Mouse (Mus musculus): ENCODE measurements around the gene Agbl2. TPM values are rescaled to one million over a fixed set of nuclear protein-coding genes. Genes with fewer than 3 reads are reported as not detected.

Agbl2 gene
- total and polyA plus RNA-seq, 2 experiments from 2014 or later = 0.98 to 1.4 TPM

DNA sequence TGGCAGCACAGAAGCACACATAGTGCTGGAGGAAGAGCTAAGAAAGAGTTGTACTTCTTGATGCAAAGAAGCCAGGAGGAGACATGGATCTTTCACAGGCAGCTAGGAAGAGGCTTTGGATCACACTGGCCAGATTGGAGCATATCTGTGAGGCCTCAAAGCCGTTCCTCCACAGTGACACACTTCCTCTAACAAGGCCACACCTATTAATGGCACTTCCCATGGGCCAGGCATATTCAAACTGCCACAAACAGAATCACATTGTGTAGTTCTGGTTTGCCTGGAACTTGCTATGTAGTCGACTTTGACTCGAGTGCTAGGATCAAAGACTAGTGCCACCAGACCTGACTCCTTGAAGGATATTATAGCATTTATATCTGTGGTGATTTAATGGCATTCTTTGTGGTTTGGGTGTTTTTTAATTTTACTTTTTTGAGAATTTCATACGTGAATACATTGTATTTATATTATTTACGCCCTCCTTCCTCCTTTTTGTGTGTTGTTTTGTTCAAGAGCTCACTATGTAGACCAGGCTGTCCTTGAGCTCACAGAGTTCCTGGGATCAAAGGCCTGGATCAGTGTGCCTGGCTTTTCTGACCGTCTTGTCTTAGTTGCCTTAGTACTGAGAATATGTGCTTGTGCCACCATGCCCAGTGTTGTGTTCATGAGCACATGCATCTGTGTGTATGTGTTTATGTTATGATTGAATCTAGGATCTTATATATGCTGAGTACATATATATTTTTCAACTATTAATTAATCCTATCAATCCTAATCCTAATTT, 32.7 kb upstream of the Agbl2 start:
- H3K36me3 ChIP-seq (replicated peaks; ENCODE audit: control insufficient read depth, insufficient read depth, low read length) = peaks cover 39% of the 10 kb centered on the region
- peak; percentile 8 for DNase-seq (ENCODE audit: low spot score)
- H3K27ac ChIP-seq (ENCODE audit: low read depth) = peak overlapping the region; percentile 11; the same call in 1 of the 2 replicates

DNA sequence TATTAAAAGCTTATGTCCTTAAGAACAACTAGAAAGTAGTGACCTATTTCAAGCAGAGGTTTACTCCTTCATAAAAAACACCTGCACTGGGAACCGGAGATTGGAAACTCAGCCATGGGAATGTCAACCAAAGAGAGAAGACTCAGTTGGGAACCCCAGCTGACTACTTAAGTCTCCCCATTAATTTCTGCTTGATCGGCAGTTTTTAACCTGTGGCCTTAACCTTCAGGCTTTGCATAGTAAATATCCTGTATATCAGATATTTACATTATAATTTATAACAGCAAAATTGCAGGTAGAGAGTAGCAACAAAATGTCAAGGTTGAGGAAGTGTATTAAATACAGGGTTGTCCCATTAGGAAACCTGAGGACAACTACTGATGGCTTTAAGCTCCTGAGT, 29.0 kb upstream of the Agbl2 start:
- H3K4me3 ChIP-seq (ENCODE audit: low read depth, low read length) = no peak overlapping the region
- H3K36me3 ChIP-seq (replicated peaks; ENCODE audit: control insufficient read depth, insufficient read depth, low read length) = peaks cover 71% of the 10 kb centered on the region
- ATAC-seq (ENCODE audit: insufficient read depth, low read depth) = no peak
- no peaks in the 10 kb centered on the region for H3K27me3 ChIP-seq (ENCODE audit: control insufficient read depth, insufficient read depth, low read length)
- H3K4me2 ChIP-seq (ENCODE audit: low read depth, low read length) = no peak overlapping the region
- H3K9me3 ChIP-seq (replicated peaks; ENCODE audit: control insufficient read depth, low read length) = no peaks in the 10 kb centered on the region
- WGBS = 86% methylated on average over 2 of the region's 2 CpGs
- H3K9ac ChIP-seq (replicated peaks; ENCODE audit: low read depth, low read length) = no peak overlapping the region
- TF ChIP-seq EP300 (IDR thresholded peaks at IDR 0.05; ENCODE audit: low read depth) (no peak), CTCF (IDR thresholded peaks at IDR 0.05; ENCODE audit: low read depth) (no peak)
- no peak for DNase-seq (ENCODE audit: low spot score)
- H3K4me1 ChIP-seq (ENCODE audit: control insufficient read depth, insufficient read depth) = 0 out of 2 replicates have a peak, but pooled peaks cover 5% of the 10 kb centered on the region
- H3K27ac ChIP-seq (ENCODE audit: low read depth) = no peak overlapping the region

More for the DNA sequence above, 32.7 kb upstream of the Agbl2 start:
- no peak for ATAC-seq (ENCODE audit: insufficient read depth, low read depth)
- WGBS = 68% methylated on average over 6 of the region's 6 CpGs
- peaks cover 16% of the 10 kb centered on the region; the same call in 1 of the 2 replicates for H3K4me1 ChIP-seq (ENCODE audit: control insufficient read depth, insufficient read depth)
- H3K27me3 ChIP-seq (ENCODE audit: control insufficient read depth, insufficient read depth, low read length) = no peaks in the 10 kb centered on the region
- no peak overlapping the region for H3K4me2 ChIP-seq (ENCODE audit: low read depth, low read length)
- no peaks in the 10 kb centered on the region for H3K9me3 ChIP-seq (replicated peaks; ENCODE audit: control insufficient read depth, low read length)
- H3K4me3 ChIP-seq (ENCODE audit: low read depth, low read length) = no peak overlapping the region
- TF ChIP-seq CTCF (IDR thresholded peaks at IDR 0.05; ENCODE audit: low read depth) (no peak), EP300 (IDR thresholded peaks at IDR 0.05; ENCODE audit: low read depth) (no peak)
- H3K9ac ChIP-seq (replicated peaks; ENCODE audit: low read depth, low read length) = no peak overlapping the region

DNA sequence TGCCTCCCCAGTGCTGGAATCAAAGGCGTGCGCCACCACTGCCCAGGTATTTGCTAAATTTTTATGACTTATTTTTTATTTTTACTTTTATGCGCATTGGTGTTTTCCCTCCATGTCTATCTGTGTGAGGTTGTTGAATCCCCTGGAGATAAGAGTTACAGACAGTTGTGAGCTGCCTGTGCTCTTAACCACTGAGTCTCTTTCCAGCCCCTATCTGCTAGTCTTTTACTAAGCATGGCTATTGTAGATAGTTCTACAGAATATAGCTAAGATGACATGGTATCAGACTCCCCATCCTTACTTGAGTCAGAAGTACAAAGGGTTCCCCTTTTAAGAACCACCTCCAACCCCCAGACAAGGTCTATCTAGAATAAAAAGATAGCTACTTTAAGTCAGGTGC, 28.3 kb upstream of the Agbl2 start:
- no peak for TF ChIP-seq CTCF (IDR thresholded peaks at IDR 0.05; ENCODE audit: low read depth)
- no peak for TF ChIP-seq EP300 (IDR thresholded peaks at IDR 0.05; ENCODE audit: low read depth)
- H3K27me3 ChIP-seq (ENCODE audit: control insufficient read depth, insufficient read depth, low read length) = no peaks in the 10 kb centered on the region

DNA sequence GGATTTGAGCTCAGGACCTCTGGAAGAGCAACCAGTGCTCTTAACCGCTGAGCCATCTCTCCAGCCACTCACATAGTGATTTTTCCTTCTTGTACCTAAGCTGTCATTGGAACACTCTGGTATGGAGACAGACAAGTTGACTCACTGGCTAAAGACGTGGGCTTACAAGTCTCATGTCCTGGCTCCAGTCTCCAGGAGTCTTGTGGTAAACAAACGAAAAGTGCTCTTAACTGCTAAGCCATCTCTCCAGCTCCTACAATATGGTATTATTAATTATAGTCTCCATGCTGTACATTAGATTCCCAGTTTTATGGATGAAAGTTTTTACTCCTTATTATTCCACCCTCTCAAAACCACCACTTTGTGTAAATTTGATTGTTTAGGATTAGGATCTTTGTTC, 17.4 kb upstream of the Agbl2 start:
- Histone ChIP-seq H3K9ac (replicated peaks; ENCODE audit: low read depth, low read length) (no peak overlapping the region), H3K27me3 (ENCODE audit: control insufficient read depth, insufficient read depth, low read length) (no peaks in the 10 kb centered on the region), H3K9me3 (replicated peaks; ENCODE audit: control insufficient read depth, low read length) (no peaks in the 10 kb centered on the region), H3K36me3 (replicated peaks; ENCODE audit: control insufficient read depth, insufficient read depth, low read length) (peaks cover 95% of the 10 kb centered on the region), H3K27ac (ENCODE audit: low read depth) (no peak overlapping the region), H3K4me1 (ENCODE audit: control insufficient read depth, insufficient read depth) (no peaks in the 10 kb centered on the region), H3K4me3 (ENCODE audit: low read depth, low read length) (no peak overlapping the region), H3K4me2 (ENCODE audit: low read depth, low read length) (no peak overlapping the region)
- TF ChIP-seq EP300 (IDR thresholded peaks at IDR 0.05; ENCODE audit: low read depth) (no peak), CTCF (IDR thresholded peaks at IDR 0.05; ENCODE audit: low read depth) (no peak)
- WGBS = 87% methylated on average over 3 of the region's 3 CpGs
- DNase-seq (ENCODE audit: low spot score) (no peak), ATAC-seq (ENCODE audit: insufficient read depth, low read depth) (no peak)

More for the DNA sequence above, 28.3 kb upstream of the Agbl2 start:
- no peak for DNase-seq (ENCODE audit: low spot score)
- ATAC-seq (ENCODE audit: insufficient read depth, low read depth) = no peak
- 96% methylated on average over 3 of the region's 3 CpGs for WGBS
- Histone ChIP-seq H3K9me3 (replicated peaks; ENCODE audit: control insufficient read depth, low read length) (no peaks in the 10 kb centered on the region), H3K36me3 (replicated peaks; ENCODE audit: control insufficient read depth, insufficient read depth, low read length) (peaks cover 77% of the 10 kb centered on the region), H3K4me3 (ENCODE audit: low read depth, low read length) (no peak overlapping the region), H3K27ac (ENCODE audit: low read depth) (no peak overlapping the region), H3K4me1 (ENCODE audit: control insufficient read depth, insufficient read depth) (0 out of 2 replicates have a peak, but pooled peaks cover 5% of the 10 kb centered on the region), H3K4me2 (ENCODE audit: low read depth, low read length) (no peak overlapping the region), H3K9ac (replicated peaks; ENCODE audit: low read depth, low read length) (no peak overlapping the region)

DNA sequence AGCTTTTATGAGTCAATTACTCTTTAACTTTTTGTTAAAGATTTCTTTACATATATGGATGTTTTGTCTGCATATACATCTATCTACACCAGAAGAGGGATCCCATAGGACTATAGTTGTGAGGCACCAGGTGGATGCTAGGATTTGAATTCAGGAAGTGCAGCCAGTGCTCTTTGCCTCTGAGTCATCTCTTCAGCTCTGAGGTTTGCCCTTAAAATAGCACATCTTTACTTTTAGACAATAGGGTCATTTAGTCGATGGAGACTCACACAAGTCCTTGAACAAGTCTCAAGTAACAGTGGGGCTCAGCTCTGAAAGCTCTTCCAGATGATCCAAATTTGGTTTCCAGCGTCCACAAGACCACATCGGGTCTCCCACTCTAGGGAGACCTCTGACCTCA, 1.2 kb upstream of the Agbl2 start:
- no peaks in the 10 kb centered on the region for H3K9me3 ChIP-seq (replicated peaks; ENCODE audit: control insufficient read depth, low read length)
- ATAC-seq (ENCODE audit: insufficient read depth, low read depth) = no peak
- H3K4me1 ChIP-seq (ENCODE audit: control insufficient read depth, insufficient read depth) = no peaks in the 10 kb centered on the region
- no peak overlapping the region for H3K4me2 ChIP-seq (ENCODE audit: low read depth, low read length)
- H3K36me3 ChIP-seq (replicated peaks; ENCODE audit: control insufficient read depth, insufficient read depth, low read length) = peaks cover 41% of the 10 kb centered on the region
- WGBS = 36% methylated on average over 3 of the region's 3 CpGs
- TF ChIP-seq CTCF (IDR thresholded peaks at IDR 0.05; ENCODE audit: low read depth) (no peak), EP300 (IDR thresholded peaks at IDR 0.05; ENCODE audit: low read depth) (no peak)
- no peaks in the 10 kb centered on the region for H3K27me3 ChIP-seq (ENCODE audit: control insufficient read depth, insufficient read depth, low read length)
- DNase-seq (ENCODE audit: low spot score) = no peak
- no peak overlapping the region for H3K9ac ChIP-seq (replicated peaks; ENCODE audit: low read depth, low read length)
- H3K27ac ChIP-seq (ENCODE audit: low read depth) = no peak overlapping the region
- H3K4me3 ChIP-seq (ENCODE audit: low read depth, low read length) = no peak overlapping the region
